Mouse (Mus musculus) MEL (cell line): Measurements from ENCODE around the gene Ptprn2. TPM values are rescaled to one million over a fixed set of nuclear protein-coding genes. Genes with fewer than 3 reads are reported as not detected.

Source experiments
- DNase-seq: peaks from one replicate; pipeline ENCODE4 v3.0.0; 2011; ENCODE audit warnings: low read depth, low spot score
- H3K27ac ChIP-seq: 2 replicates; pipeline ENCODE4 v1.5.1; 2012; ENCODE audit warnings: low read depth, mild to moderate bottlenecking, control low read depth, low read length, moderate library complexity; ENCODE audit not compliant: control insufficient read depth
- H3K27me3 ChIP-seq, 2 experiments: fragments of 150-350 bp in 1 of 2; sonication (generic) in 1 of 2; 2 replicates each; pipeline ENCODE4 v1.6.1; 2012; ENCODE audit warnings: low read length in 2 of 2, mild to moderate bottlenecking in 2 of 2, improper control_type of control experiment in 1 of 2, moderate library complexity in 1 of 2; ENCODE audit not compliant: insufficient read depth in 2 of 2, control insufficient read depth in 1 of 2
- H3K36me3 ChIP-seq, 2 experiments: 2 replicates each; pipeline ENCODE4 v1.6.1; 2012 to 2014; ENCODE audit warnings: low read length in 2 of 2, improper control_type of control experiment in 1 of 2, inconsistent platforms in 1 of 2, mild to moderate bottlenecking in 1 of 2; ENCODE audit not compliant: insufficient read depth in 2 of 2, control insufficient read depth in 1 of 2
- H3K4me1 ChIP-seq, 2 experiments: fragments of 150-350 bp in 1 of 2; sonication (generic) in 1 of 2; 2 replicates each; pipeline ENCODE4 v1.6.1; 2012; ENCODE audit warnings: low read length in 2 of 2, improper control_type of control experiment in 1 of 2, mild to moderate bottlenecking in 1 of 2; ENCODE audit not compliant: insufficient read depth in 2 of 2, control insufficient read depth in 1 of 2
- H3K4me3 ChIP-seq, 2 experiments: fragments of 150-350 bp in 1 of 2; sonication (generic) in 1 of 2; 2 replicates each; pipeline ENCODE4 v1.5.1; 2012; ENCODE audit warnings: low read depth in 2 of 2, low read length in 2 of 2, mild to moderate bottlenecking in 2 of 2, moderate library complexity in 2 of 2, control low read depth in 1 of 2, improper control_type of control experiment in 1 of 2; ENCODE audit not compliant: control insufficient read depth in 1 of 2, insufficient read depth in 1 of 2
- H3K79me2 ChIP-seq: 2 replicates; pipeline ENCODE4 v1.6.1; 2012; ENCODE audit warnings: mild to moderate bottlenecking, low read length, moderate library complexity; ENCODE audit not compliant: control insufficient read depth, poor library complexity, insufficient read depth
- H3K9ac ChIP-seq: 2 replicates; pipeline ENCODE4 v1.6.1; 2012; ENCODE audit warnings: low read depth, mild to moderate bottlenecking, control low read depth, low read length, moderate library complexity; ENCODE audit not compliant: control insufficient read depth, poor library complexity, severe bottlenecking
- H3K9me3 ChIP-seq: fragments of 150-350 bp; sonication (generic); replicated peaks from 2 replicates; pipeline ENCODE4 v1.6.1; 2012; ENCODE audit warnings: mild to moderate bottlenecking, low read length, improper control_type of control experiment, moderate library complexity; ENCODE audit not compliant: insufficient read depth
- BHLHE40 ChIP-seq: IDR thresholded peaks from 2 replicates; pipeline ENCODE4 v1.6.1; 2012; ENCODE audit warnings: low read depth, mild to moderate bottlenecking, inconsistent platforms, low read length, improper control_type of control experiment, borderline replicate concordance
- CHD1 ChIP-seq: IDR thresholded peaks from 2 replicates; pipeline ENCODE4 v1.6.1; 2012; ENCODE audit warnings: low read depth, mild to moderate bottlenecking, inconsistent platforms, low read length, improper control_type of control experiment
- CTCF ChIP-seq, 3 experiments: IDR thresholded peaks in 2 of 3; conservative IDR thresholded peaks in 1 of 3; 2 replicates each; pipeline ENCODE4 v1.5.1; 2011 to 2012; ENCODE audit warnings: low read length in 3 of 3, low read depth in 2 of 3, mild to moderate bottlenecking in 2 of 3, improper control_type of control experiment in 1 of 3, inconsistent platforms in 1 of 3, mixed read lengths in 1 of 3, moderate library complexity in 1 of 3; ENCODE audit not compliant: control insufficient read depth in 1 of 3, insufficient read depth in 1 of 3, poor library complexity in 1 of 3, severe bottlenecking in 1 of 3
- ELF1 ChIP-seq: IDR thresholded peaks from 2 replicates; pipeline ENCODE4 v1.6.1; 2014; ENCODE audit warnings: low read depth, mild to moderate bottlenecking, inconsistent platforms, low read length, improper control_type of control experiment, moderate library complexity
- EP300 ChIP-seq, 2 experiments: IDR thresholded peaks; 2 replicates each; pipeline ENCODE4 v1.6.1; 2011; ENCODE audit warnings: improper control_type of control experiment in 2 of 2, low read length in 2 of 2, low read depth in 1 of 2, mild to moderate bottlenecking in 1 of 2
- ETS1 ChIP-seq: IDR thresholded peaks from 2 replicates; pipeline ENCODE4 v1.6.1; 2012; ENCODE audit warnings: low read depth, mild to moderate bottlenecking, inconsistent platforms, low read length, improper control_type of control experiment, moderate library complexity
- HCFC1 ChIP-seq: IDR thresholded peaks from 2 replicates; pipeline ENCODE4 v1.6.1; 2012; ENCODE audit warnings: low read depth, mild to moderate bottlenecking, inconsistent platforms, low read length, improper control_type of control experiment, moderate library complexity
- JUND ChIP-seq: IDR thresholded peaks from 2 replicates; pipeline ENCODE4 v1.6.1; 2011; ENCODE audit warnings: low read depth, mild to moderate bottlenecking, improper control_type of control experiment, low read length
- KAT2A ChIP-seq: conservative IDR thresholded peaks from 2 replicates; pipeline ENCODE4 v1.6.1; 2012; ENCODE audit warnings: low read depth, low read length, improper control_type of control experiment, inconsistent platforms
- MXI1 ChIP-seq: IDR thresholded peaks from 2 replicates; pipeline ENCODE4 v1.6.1; 2011; ENCODE audit warnings: mild to moderate bottlenecking, low read depth, low read length, improper control_type of control experiment
- MYC ChIP-seq: IDR thresholded peaks from 2 replicates; pipeline ENCODE4 v1.6.1; 2011; ENCODE audit warnings: low read depth, mild to moderate bottlenecking, low read length, improper control_type of control experiment, moderate library complexity
- NELFE ChIP-seq: IDR thresholded peaks from 2 replicates; pipeline ENCODE4 v1.6.1; 2011; ENCODE audit warnings: low read depth, low read length, improper control_type of control experiment
- POLR2A ChIP-seq, 2 experiments: IDR thresholded peaks; 2 replicates each; pipeline ENCODE4 v1.6.1; 2011 to 2012; ENCODE audit warnings: low read length in 2 of 2, mild to moderate bottlenecking in 2 of 2, control low read depth in 1 of 2, improper control_type of control experiment in 1 of 2, low read depth in 1 of 2, moderate library complexity in 1 of 2; ENCODE audit not compliant: control insufficient read depth in 1 of 2, insufficient read depth in 1 of 2, poor library complexity in 1 of 2
- POLR2AphosphoS2 ChIP-seq: IDR thresholded peaks from 2 replicates; pipeline ENCODE4 v1.6.1; 2011; ENCODE audit warnings: low read length, improper control_type of control experiment
- POLR2AphosphoS5 ChIP-seq: IDR thresholded peaks from 2 replicates; pipeline ENCODE4 v1.6.1; 2012; ENCODE audit warnings: low read depth, borderline replicate concordance, mild to moderate bottlenecking, inconsistent platforms, low read length, moderate library complexity, mixed read lengths
- RAD21 ChIP-seq: IDR thresholded peaks from 2 replicates; pipeline ENCODE4 v1.6.1; 2011; ENCODE audit warnings: mild to moderate bottlenecking, low read depth, low read length, improper control_type of control experiment
- SIN3A ChIP-seq: IDR thresholded peaks from 2 replicates; pipeline ENCODE4 v1.6.1; 2012; ENCODE audit warnings: low read length, improper control_type of control experiment, inconsistent platforms
- TAL1 ChIP-seq: IDR thresholded peaks from 2 replicates; pipeline ENCODE4 v1.6.1; 2012; ENCODE audit warnings: mild to moderate bottlenecking, inconsistent platforms, low read length, moderate library complexity, mixed read lengths
- TBP ChIP-seq: IDR thresholded peaks from 2 replicates; pipeline ENCODE4 v1.8.0; 2011; ENCODE audit warnings: low read depth, low read length, improper control_type of control experiment
- TCF12 ChIP-seq: IDR thresholded peaks from 2 replicates; pipeline ENCODE4 v1.6.1; 2014; ENCODE audit warnings: low read depth, mild to moderate bottlenecking, inconsistent platforms, low read length, improper control_type of control experiment, moderate library complexity
- USF1 ChIP-seq: IDR thresholded peaks from 2 replicates; pipeline ENCODE4 v1.6.1; 2014; ENCODE audit warnings: low read depth, mild to moderate bottlenecking, inconsistent platforms, low read length, improper control_type of control experiment, moderate library complexity
- USF2 ChIP-seq, 2 experiments: IDR thresholded peaks; 2 replicates each; pipeline ENCODE4 v1.6.1; 2011 to 2012; ENCODE audit warnings: improper control_type of control experiment in 2 of 2, low read length in 2 of 2, borderline replicate concordance in 1 of 2, inconsistent platforms in 1 of 2, low read depth in 1 of 2, mild to moderate bottlenecking in 1 of 2; ENCODE audit not compliant: insufficient read depth in 1 of 2
- ZKSCAN1 ChIP-seq: IDR thresholded peaks from 2 replicates; pipeline ENCODE4 v1.6.1; 2012; ENCODE audit warnings: low read depth, mild to moderate bottlenecking, inconsistent platforms, low read length, improper control_type of control experiment, moderate library complexity
- ZNF384 ChIP-seq: IDR thresholded peaks from 2 replicates; pipeline ENCODE4 v1.6.1; 2012; ENCODE audit warnings: low read depth, mild to moderate bottlenecking, inconsistent platforms, low read length, improper control_type of control experiment
- polyA plus RNA-seq, 2 experiments: library from polyadenylated mRNA; stranded (reverse) in 1 of 2; unstranded in 1 of 2; fragments of >175 nt in 1 of 2; fragments of >200 nt in 1 of 2; gene quantifications; 2 replicates each; pipeline versions ENCODE4 v1.2.1 to v1.2.4; 2012; ENCODE audit warnings: low replicate concordance in 2 of 2, low read depth in 1 of 2; ENCODE audit not compliant: insufficient read length in 2 of 2, insufficient read depth in 1 of 2, missing spikeins in 1 of 2
- total RNA-seq: library from RNA; depleted of rRNA; stranded (reverse); fragments of 300-350 nt; gene quantifications from 2 replicates; pipeline ENCODE4 v1.2.3, GENCODE M21; 2012

Gene Ptprn2
- total and polyA plus RNA-seq, 3 experiments, result not detected

GRCm38 (mm10) chr12:116873866-116874585, 388.5 kb downstream of the Ptprn2 start:
- Histone ChIP-seq H3K27ac (no peak overlapping the region), H3K9ac (no peak overlapping the region), H3K36me3 (no peaks in the 10 kb centered on the region), H3K4me1 (no peaks in the 10 kb centered on the region), H3K79me2 (no peaks in the 10 kb centered on the region), H3K4me3 (no peak overlapping the region), H3K27me3 (no peaks in the 10 kb centered on the region), H3K9me3 (no peaks in the 10 kb centered on the region; the same call in 1 of the 2 replicates)
- DNase-seq, result no peak
- TF ChIP-seq TAL1, result no peak
- TF ChIP-seq MYC, result no peak
- no peak for TF ChIP-seq CTCF (IDR thresholded peaks at IDR 0.05 in 2 of 3, conservative IDR thresholded peaks at IDR 0.05 in 1 of 3; ENCODE audit: control insufficient read depth in 1 of 3, insufficient read depth in 1 of 3, low read depth in 2 of 3, low read length in 3 of 3, poor library complexity in 1 of 3, severe bottlenecking in 1 of 3)
- no peak for TF ChIP-seq ELF1
- no peak for TF ChIP-seq USF2 (IDR thresholded peaks at IDR 0.05; ENCODE audit: borderline replicate concordance in 1 of 2, insufficient read depth in 1 of 2, low read depth in 1 of 2, low read length in 2 of 2)
- no peak for TF ChIP-seq TCF12
- TF ChIP-seq SIN3A, result no peak
- TF ChIP-seq POLR2AphosphoS2, result no peak
- no peak for TF ChIP-seq RAD21
- TF ChIP-seq CHD1, result no peak
- no peak for TF ChIP-seq POLR2A (IDR thresholded peaks at IDR 0.05; ENCODE audit: control insufficient read depth in 1 of 2, insufficient read depth in 1 of 2, low read depth in 1 of 2, low read length in 2 of 2, poor library complexity in 1 of 2)
- no peak for TF ChIP-seq BHLHE40
- TF ChIP-seq TBP, result no peak
- TF ChIP-seq KAT2A, result no peak

DNA sequence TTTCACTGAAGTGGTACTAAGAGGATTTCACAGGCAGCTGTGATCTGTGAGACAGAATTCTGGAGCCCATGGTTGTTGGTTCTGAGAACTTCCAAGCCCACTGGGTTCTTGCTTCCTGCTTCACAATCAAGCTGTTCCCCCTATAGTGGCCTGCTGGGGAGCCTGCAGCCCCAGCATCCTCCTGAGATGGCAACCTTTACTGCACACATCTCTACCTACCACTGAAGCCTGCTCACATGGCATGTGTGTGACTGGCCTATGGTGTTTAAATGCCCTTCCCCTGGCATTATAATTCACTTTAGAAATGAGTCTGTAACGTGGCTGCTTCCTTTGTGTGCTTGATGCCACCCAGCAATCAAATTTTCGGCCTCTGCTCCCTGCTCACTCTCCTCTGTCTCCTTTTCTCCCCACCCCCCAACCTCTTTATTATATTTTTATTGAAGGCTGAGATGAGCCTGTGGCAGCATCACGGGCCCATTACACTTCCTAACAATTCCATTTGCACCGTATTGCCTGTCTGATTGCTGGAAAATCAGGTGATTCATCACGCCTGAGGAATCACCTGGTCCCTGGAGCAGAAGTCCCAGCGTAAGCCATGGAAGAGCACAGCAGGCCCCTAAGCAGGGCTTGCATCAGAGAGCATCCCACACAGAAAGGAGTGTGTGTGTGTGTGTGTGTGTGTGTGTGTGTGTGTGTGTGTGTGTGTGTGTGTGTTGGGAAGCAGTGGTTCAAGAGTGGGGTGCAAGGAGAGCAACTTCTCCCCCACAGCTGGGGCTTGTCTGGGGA, 402.2 kb downstream of the Ptprn2 start:
- no peak for DNase-seq
- H3K27me3 ChIP-seq, result no peaks in the 10 kb centered on the region
- no peak overlapping the region for H3K27ac ChIP-seq
- TF ChIP-seq ZNF384, result no peak
- TF ChIP-seq CTCF (IDR thresholded peaks at IDR 0.05 in 2 of 3, conservative IDR thresholded peaks at IDR 0.05 in 1 of 3; ENCODE audit: control insufficient read depth in 1 of 3, insufficient read depth in 1 of 3, low read depth in 2 of 3, low read length in 3 of 3, poor library complexity in 1 of 3, severe bottlenecking in 1 of 3), result no peak
- no peak for TF ChIP-seq TCF12
- no peak for TF ChIP-seq JUND
- TF ChIP-seq ELF1, result no peak
- no peak for TF ChIP-seq POLR2AphosphoS5
- TF ChIP-seq TAL1, result no peak
- no peak for TF ChIP-seq NELFE
- no peak for TF ChIP-seq USF1
- no peak for TF ChIP-seq CHD1
- no peak for TF ChIP-seq ETS1
- no peak for TF ChIP-seq BHLHE40
- no peak for TF ChIP-seq EP300 (IDR thresholded peaks at IDR 0.05; ENCODE audit: low read depth in 1 of 2, low read length in 2 of 2)
- no peak for TF ChIP-seq POLR2A (IDR thresholded peaks at IDR 0.05; ENCODE audit: control insufficient read depth in 1 of 2, insufficient read depth in 1 of 2, low read depth in 1 of 2, low read length in 2 of 2, poor library complexity in 1 of 2)
- TF ChIP-seq TBP, result no peak
- TF ChIP-seq MXI1, result no peak
- no peak for TF ChIP-seq HCFC1
- no peak for TF ChIP-seq ZKSCAN1
- H3K79me2 ChIP-seq, result no peaks in the 10 kb centered on the region
- H3K4me1 ChIP-seq, result no peaks in the 10 kb centered on the region
- H3K4me3 ChIP-seq, result no peak overlapping the region
- H3K36me3 ChIP-seq, result no peaks in the 10 kb centered on the region
- H3K9me3 ChIP-seq, result no peaks in the 10 kb centered on the region; the same call in 1 of the 2 replicates
- H3K9ac ChIP-seq, result no peak overlapping the region
